Mouse (Mus musculus) kidney, postnatal 0 days (tissue): Measurements from ENCODE around the gene Nenf. TPM values are rescaled to one million over a fixed set of nuclear protein-coding genes. Genes with fewer than 3 reads are reported as not detected.

ENCODE experiments used
- ATAC-seq: fragments of 200-750 bp; cut with Nextera tagmentation; replicated peaks from 2 replicates; pipeline ENCODE4 v1.8.0; 2017; ENCODE audit warnings: low read depth, moderate number of reproducible peaks, moderate TSS enrichment, moderate library complexity; ENCODE audit not compliant: low FRiP score
- DNase-seq: peaks from one replicate; pipeline ENCODE4 v3.0.0-alpha.2; 2016; ENCODE audit warnings: low spot score
- H3K27ac ChIP-seq: fragments of 300-500 bp; sonication (generic); 2 replicates; pipeline ENCODE4 v1.5.1; 2014; ENCODE audit warnings: mild to moderate bottlenecking
- H3K27me3 ChIP-seq: fragments of 300-500 bp; sonication (generic); 2 replicates; pipeline ENCODE4 v1.6.1; 2014; ENCODE audit warnings: low read length, mixed read lengths; ENCODE audit not compliant: insufficient read depth
- H3K36me3 ChIP-seq: fragments of 300-500 bp; sonication (generic); 2 replicates; pipeline ENCODE4 v1.6.1; 2014; ENCODE audit warnings: low read length, mixed read lengths; ENCODE audit not compliant: insufficient read depth
- H3K4me1 ChIP-seq: fragments of 300-500 bp; sonication (generic); replicated peaks from 2 replicates; pipeline ENCODE4 v1.6.1; 2014; ENCODE audit warnings: antibody characterized with exemption, low read length, mixed read lengths; ENCODE audit not compliant: insufficient read depth
- H3K4me2 ChIP-seq: fragments of 300-500 bp; sonication (generic); 2 replicates; pipeline ENCODE4 v1.6.1; 2014; ENCODE audit warnings: mild to moderate bottlenecking, low read length, moderate library complexity, mixed read lengths
- H3K4me3 ChIP-seq: fragments of 300-500 bp; sonication (generic); replicated peaks from 2 replicates; pipeline ENCODE4 v1.5.1; 2014; ENCODE audit warnings: low read depth, low read length
- H3K9ac ChIP-seq: fragments of 300-500 bp; sonication (generic); 2 replicates; pipeline ENCODE4 v1.6.1; 2014; ENCODE audit warnings: low read depth, low read length
- H3K9me3 ChIP-seq: fragments of 300-500 bp; sonication (generic); replicated peaks from 2 replicates; pipeline ENCODE4 v1.6.1; 2016; ENCODE audit warnings: low read length, inconsistent platforms, mixed read lengths
- CTCF ChIP-seq: IDR thresholded peaks from 2 replicates; pipeline ENCODE4 v1.5.1; 2016; ENCODE audit warnings: antibody characterized with exemption, low read depth, mild to moderate bottlenecking, moderate library complexity
- WGBS: fragments of 180-500 bp; shearing (Covaris S2); extraction: QIAGEN DNeasy Blood & Tissue Kit; methylation state at CpG from one replicate; pipeline ENCODE4 v1.1.7; 2014; 5-methylcytosine and 5-hydroxymethylcytosine counted together
- polyA plus RNA-seq: library from polyadenylated mRNA; unstranded; fragments of >200 nt; fragmentation: Nextera tagmentation; extraction: Ambion mirVana; gene quantifications from 2 replicates; pipeline ENCODE4 v1.2.1, GENCODE M21; 2015

Gene Nenf
- polyA plus RNA-seq, 1 experiment from 2014 or later = 144 TPM

GRCm38 (mm10) chr1:191304216-191304615, 13.8 kb downstream of the Nenf start:
- H3K4me2 ChIP-seq = no peak overlapping the region
- DNase-seq (no peak), ATAC-seq (no peak)
- TF ChIP-seq CTCF = no peak
- no peak overlapping the region for H3K9ac ChIP-seq
- no peaks in the 10 kb centered on the region for H3K27me3 ChIP-seq
- no peaks in the 10 kb centered on the region for H3K36me3 ChIP-seq
- no peaks in the 10 kb centered on the region for H3K4me1 ChIP-seq
- H3K27ac ChIP-seq = no peak overlapping the region
- H3K9me3 ChIP-seq = no peaks in the 10 kb centered on the region
- no peak overlapping the region for H3K4me3 ChIP-seq
- 67% methylated on average over 6 of the region's 6 CpGs for WGBS

- no peak for ATAC-seq
Observed at GRCm38 (mm10) chr1:191303736-191304135, 14.3 kb downstream of the Nenf start.

GRCm38 (mm10) chr1:191301903-191302302, 16.1 kb downstream of the Nenf start:
- WGBS = 31% methylated on average over 4 of the region's 4 CpGs

More at GRCm38 (mm10) chr1:191303736-191304135, 14.3 kb downstream of the Nenf start:
- Histone ChIP-seq H3K9me3 (no peaks in the 10 kb centered on the region), H3K4me1 (no peaks in the 10 kb centered on the region), H3K4me3 (no peak overlapping the region), H3K36me3 (no peaks in the 10 kb centered on the region), H3K4me2 (no peak overlapping the region), H3K27me3 (no peaks in the 10 kb centered on the region), H3K9ac (no peak overlapping the region), H3K27ac (no peak overlapping the region)
- 78% methylated on average over 3 of the region's 3 CpGs for WGBS
- TF ChIP-seq CTCF = no peak
- no peak for DNase-seq

GRCm38 (mm10) chr1:191299215-191299942, 18.6 kb downstream of the Nenf start:
- Histone ChIP-seq H3K9ac (no peak overlapping the region), H3K36me3 (no peaks in the 10 kb centered on the region), H3K9me3 (no peaks in the 10 kb centered on the region), H3K27ac (no peak overlapping the region), H3K4me3 (no peak overlapping the region), H3K4me2 (no peak overlapping the region), H3K27me3 (no peaks in the 10 kb centered on the region), H3K4me1 (no peaks in the 10 kb centered on the region)
- WGBS = 44% methylated on average over 11 of the region's 11 CpGs
- peak; percentile 82 for TF ChIP-seq CTCF
- DNase-seq (peak; percentile 63), ATAC-seq (no peak; the same call in 1 of the 2 replicates)

More at GRCm38 (mm10) chr1:191301903-191302302, 16.1 kb downstream of the Nenf start:
- H3K27me3 ChIP-seq = no peaks in the 10 kb centered on the region
- no peaks in the 10 kb centered on the region for H3K4me1 ChIP-seq
- no peak overlapping the region for H3K27ac ChIP-seq
- DNase-seq (no peak), ATAC-seq (no peak)
- H3K9me3 ChIP-seq = no peaks in the 10 kb centered on the region
- no peak overlapping the region for H3K4me3 ChIP-seq
- H3K4me2 ChIP-seq = no peak overlapping the region
- H3K9ac ChIP-seq = no peak overlapping the region
- no peak for TF ChIP-seq CTCF
- H3K36me3 ChIP-seq = no peaks in the 10 kb centered on the region

- H3K27me3 ChIP-seq = no peaks in the 10 kb centered on the region
- H3K9me3 ChIP-seq = no peaks in the 10 kb centered on the region
- no peak overlapping the region for H3K4me2 ChIP-seq
- no peaks in the 10 kb centered on the region for H3K36me3 ChIP-seq
- ATAC-seq = no peak
- H3K27ac ChIP-seq = no peak overlapping the region
- H3K9ac ChIP-seq = no peak overlapping the region
- peaks cover 4% of the 10 kb centered on the region; the same call in 1 of the 2 replicates for H3K4me1 ChIP-seq
- no peak overlapping the region for H3K4me3 ChIP-seq
- DNase-seq = no peak
- TF ChIP-seq CTCF = no peak
- 87% methylated on average over 4 of the region's 4 CpGs for WGBS
Observed at GRCm38 (mm10) chr1:191298304-191298703, 19.7 kb downstream of the Nenf start.

GRCm38 (mm10) chr1:191296445-191296844, 21.5 kb downstream of the Nenf start:
- WGBS = 62% methylated on average over 5 of the region's 5 CpGs
- Histone ChIP-seq H3K4me1 (peaks cover 4% of the 10 kb centered on the region; the same call in 1 of the 2 replicates), H3K27me3 (no peaks in the 10 kb centered on the region), H3K36me3 (no peaks in the 10 kb centered on the region), H3K27ac (no peak overlapping the region), H3K9ac (no peak overlapping the region), H3K9me3 (no peaks in the 10 kb centered on the region), H3K4me3 (no peak overlapping the region), H3K4me2 (no peak overlapping the region)
- no peak for TF ChIP-seq CTCF
- DNase-seq (no peak), ATAC-seq (no peak)
